Mouse (Mus musculus): ENCODE results near the gene Pltp. TPM values are rescaled to one million over a fixed set of nuclear protein-coding genes. Genes with fewer than 3 reads are reported as not detected.
A peak's percentile ranks its signal among the peaks of the same experiment; 100 is the strongest.

The Pltp gene
- total RNA-seq (2015; ENCODE audit: low replicate concordance) = 1.3 and 5.0 TPM in 2 replicates
- total RNA-seq (2017; ENCODE audit: low replicate concordance) = 0.23 TPM in 1 of 2 replicates, not detected in the other

DNA sequence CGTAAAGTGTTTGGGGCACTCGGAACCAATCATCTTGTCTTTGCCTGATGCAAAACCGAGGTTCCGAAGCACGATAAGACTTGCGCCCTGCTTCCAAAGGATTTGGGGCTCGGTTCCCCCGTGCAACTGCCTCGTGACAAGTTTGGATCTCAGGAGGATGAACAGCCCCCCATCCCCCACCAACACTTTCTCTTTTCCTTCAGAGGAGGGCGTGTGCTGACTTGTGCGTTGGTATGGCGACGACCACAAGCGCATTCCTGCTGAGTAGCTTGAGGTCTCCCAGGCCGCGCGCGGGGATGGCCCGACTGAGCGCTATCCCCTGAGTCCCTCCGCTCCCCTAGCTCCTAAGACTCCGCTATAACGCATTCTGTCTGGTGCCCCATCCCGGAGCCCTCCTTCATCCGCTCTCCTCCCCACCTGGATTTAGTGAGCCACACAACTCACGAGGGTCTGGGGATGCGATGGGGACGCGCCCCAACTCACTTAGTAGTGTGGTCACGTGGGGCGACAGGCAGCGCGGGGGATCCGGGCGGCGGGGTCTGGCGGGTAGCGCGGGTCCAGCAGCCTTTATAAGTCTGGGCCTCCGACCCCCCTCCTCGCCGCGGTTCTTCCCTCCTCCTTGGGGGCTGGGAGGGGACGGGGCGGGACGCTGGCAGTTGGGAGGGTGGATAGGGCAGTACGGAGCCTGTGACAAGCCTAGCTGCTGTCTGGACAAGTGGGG is at the start of gene Pltp:
TSS of gene Pltp (minus strand) at position 611 of the 721 bp plus-strand sequence.
- 0 out of 2 replicates have a peak, but pooled peaks have one; percentile 15 for ATAC-seq (replicated peaks; ENCODE audit: low FRiP score, poor library complexity, severe bottlenecking)

DNA sequence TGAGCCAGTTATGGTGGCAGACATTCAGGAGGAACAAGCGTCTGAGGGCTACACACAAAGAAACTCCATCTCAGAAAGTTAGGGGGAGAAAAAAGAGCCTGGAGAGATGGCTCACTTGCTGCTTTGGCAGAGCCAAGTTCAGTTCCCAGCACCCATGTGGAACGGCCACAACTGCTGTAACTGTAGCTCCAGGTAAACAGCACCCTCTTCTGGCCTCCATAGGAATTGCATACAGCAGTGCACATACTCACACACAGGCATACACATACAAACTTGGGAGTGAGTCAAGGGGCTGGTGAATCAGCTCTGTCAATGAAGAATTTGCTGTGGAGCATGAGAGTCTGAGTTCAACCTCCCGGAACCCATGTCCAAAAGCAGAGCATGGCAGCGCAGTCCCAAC is 48.6 kb upstream of the Pltp start:
- no peak for ATAC-seq (replicated peaks; ENCODE audit: low FRiP score, poor library complexity, severe bottlenecking)

DNA sequence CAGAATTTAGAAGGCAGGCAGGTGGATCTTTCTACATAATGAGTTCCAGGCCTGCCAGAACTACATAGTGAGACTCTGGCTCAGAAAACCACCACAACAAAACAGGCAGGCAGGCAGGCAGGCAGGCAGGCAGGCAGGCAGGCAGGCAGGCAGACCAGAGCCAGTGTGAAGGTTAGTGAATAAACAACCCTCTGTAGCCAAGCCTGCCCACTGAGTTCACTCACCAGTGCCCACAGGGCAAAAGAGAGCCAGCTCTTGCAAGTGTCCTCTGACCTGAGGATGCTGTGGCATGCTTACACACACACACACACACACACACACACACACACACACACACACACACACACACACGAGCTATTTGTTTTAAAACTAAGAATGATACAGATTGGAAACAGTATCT is 46.0 kb upstream of the Pltp start:
- no peak for ATAC-seq (replicated peaks; ENCODE audit: low FRiP score, poor library complexity, severe bottlenecking)

DNA sequence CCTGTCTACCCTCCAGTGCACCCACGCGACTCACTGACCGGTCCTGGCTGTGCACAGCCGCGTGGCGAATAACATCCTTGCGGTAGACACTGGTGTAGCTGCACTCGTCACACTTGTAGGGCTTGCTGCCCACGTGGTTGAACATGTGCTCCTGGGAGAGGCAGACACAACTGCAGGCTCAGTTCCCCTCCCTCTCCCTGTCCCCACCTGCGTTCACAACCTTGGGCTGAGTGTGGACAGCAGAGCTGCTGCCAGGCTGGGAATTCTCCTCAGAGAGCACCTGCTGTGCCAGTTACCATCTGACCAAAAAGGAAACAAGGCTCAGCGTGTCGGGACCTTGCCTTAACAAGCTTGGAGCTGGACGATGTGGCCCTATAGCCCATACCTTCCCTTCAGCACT is 43.9 kb upstream of the Pltp start:
- ATAC-seq (replicated peaks; ENCODE audit: low FRiP score, poor library complexity, severe bottlenecking) = no peak

DNA sequence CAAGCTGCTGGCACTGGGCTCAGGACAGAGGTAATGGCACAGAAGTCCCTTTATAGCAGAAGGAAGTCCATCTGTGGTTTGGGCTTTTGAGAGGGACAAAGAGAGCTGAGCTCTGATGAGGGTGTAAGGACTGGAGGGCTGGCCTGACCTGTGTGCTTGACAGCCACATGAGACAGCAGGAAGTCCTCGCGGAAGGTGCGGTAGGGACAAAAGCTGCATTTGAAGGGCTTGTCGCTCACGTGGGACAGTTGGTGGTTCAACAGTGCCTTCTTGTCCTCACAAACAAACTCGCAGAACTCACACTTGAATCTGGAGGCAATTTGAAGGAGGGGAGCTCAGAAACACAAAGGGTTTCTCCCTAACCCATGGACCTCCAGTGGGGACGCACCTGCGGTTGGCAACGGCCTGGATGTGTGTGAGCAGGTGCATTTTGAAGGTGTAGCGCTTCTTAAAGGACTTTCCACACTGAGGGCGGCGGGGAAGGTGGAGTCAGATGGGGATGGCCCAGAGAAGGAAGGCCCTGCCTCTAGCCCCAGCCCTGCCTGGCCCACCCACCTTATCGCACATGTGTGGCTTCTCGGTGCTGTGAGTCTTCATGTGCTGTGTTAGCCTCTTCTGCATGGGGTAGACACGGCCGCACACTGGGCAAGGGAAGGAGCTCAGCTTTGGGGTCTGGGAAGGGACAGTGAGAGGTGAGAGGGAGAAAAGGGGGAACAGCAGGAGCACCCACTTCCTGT is 42.4 kb upstream of the Pltp start:
- no peak for ATAC-seq (replicated peaks; ENCODE audit: low FRiP score, poor library complexity, severe bottlenecking)

DNA sequence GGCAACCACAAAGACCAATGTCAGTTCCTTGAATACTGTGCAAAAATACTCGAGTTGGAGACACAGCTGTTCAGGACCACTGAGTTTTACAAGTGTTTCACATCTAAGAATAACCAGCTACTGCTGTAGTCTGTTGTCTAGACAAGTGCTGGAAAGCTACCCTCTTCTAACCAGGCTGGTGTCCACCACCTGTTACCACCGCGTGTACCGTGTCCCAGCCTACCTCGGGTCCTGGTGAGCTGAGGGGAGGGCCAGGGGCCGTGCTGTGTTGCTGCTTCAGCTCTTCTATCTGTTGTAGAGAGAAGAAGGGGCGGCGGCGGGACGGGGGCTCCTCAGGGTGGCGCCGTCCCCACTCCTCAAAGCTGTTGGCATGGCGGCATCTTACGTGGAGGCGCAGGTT is 41.5 kb upstream of the Pltp start:
- no peak for ATAC-seq (replicated peaks; ENCODE audit: low FRiP score, poor library complexity, severe bottlenecking)

DNA sequence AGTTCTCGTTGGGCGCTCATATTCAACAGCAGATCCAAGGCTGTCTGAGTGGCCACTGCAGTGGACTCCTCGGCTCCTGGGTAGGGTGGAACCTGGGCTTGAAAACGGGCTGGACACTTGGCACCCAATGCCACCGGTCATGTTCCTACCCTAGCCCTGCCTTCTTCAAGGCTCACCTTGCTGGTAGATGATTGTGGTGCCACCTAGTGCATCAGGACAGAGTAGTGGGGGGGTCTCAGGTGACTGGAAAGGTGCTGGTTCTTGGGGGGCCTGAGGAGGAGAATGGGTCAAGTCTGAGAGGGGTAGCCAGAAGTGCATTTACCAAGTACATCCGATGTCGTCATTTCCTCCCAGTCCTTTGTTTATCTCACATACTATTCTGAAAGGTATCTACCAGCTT is 40.5 kb upstream of the Pltp start:
- ATAC-seq (replicated peaks; ENCODE audit: low FRiP score, poor library complexity, severe bottlenecking) = no peak

DNA sequence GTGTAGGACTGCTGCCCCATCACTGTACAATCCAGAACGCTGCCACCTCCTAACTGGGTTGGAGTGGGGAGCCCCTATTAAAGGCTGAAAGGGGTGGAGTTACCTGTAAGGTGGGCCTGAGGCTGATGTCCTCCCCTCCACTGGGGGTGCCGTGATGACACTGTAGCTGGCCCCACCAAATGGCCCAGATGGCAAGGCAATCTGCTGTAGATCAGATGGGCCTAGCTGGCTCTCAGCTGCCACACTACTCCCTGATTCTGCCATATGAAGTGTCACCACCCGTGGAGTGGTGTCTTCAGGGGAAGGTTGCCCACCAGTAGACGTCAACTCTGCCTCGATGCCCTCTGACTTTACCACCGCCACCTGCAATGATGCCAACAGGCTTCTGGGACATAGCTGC is 38.4 kb upstream of the Pltp start:
- ATAC-seq (replicated peaks; ENCODE audit: low FRiP score, poor library complexity, severe bottlenecking) = no peak

DNA sequence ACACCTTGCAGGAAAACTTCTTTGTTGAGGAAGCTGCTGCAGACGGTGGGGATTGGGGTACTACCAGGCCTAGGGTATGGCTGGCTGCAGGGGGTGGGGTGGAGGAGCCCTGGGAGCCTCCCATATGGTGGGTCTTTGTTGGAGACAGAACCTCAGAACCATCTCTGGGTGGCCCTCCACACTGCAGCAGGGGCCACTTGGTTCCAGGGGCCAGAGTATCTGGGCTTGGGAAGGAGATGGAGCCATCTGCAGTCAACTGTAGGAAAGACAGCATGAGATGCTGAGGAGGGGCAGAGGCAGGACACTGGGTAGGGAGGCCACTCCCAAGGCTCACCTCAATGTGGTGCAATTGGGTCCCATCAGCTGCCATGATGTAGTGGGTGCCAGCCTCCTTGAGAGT is 37.1 kb upstream of the Pltp start:
- ATAC-seq (replicated peaks; ENCODE audit: low FRiP score, poor library complexity, severe bottlenecking) = no peak

DNA sequence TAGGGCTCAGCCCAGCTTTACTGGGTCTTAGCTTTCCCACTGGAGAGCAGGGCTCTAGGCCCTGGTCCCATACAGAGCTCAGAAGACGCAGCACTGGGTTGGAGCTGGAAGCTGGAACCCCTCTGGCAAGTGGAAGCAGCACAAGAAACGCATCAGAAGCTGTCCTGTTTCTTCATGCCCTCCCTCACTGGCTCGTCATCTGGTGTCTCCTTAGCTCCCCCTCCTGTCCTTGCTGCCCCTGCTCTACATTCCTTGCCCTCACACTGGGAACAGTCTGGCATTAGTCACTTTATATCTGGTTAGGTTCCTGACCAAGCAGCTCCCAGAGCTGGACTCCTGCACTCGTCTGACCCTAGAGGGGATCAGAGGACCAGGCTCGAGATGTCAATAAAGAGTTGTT is 36.5 kb upstream of the Pltp start:
- no peak for ATAC-seq (replicated peaks; ENCODE audit: low FRiP score, poor library complexity, severe bottlenecking)

DNA sequence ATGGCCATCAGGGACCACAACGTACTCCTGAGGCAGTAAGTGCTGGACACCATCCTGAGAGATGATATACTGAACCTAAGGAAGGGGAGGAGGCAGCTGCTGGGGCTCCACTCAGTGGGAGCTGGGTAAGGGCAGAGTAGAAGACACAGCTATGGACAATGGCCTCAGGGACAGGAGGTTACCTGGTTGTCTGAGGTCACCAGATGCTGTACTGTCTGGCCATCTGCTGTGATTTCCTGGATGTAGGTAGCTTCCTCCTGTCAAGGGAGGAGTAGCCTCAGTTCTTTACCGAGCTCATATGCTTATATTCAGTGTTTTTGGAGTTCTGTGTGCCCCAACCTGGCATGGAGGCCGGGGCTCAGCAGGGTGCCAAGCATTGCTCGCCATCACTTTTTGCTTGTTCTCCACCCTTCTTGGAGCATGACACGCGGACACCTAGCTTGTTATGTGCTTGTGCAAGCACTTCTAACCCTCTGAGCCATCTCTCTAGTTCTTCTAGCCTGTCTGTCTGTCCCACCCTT is 35.2 kb upstream of the Pltp start:
- no peak for ATAC-seq (replicated peaks; ENCODE audit: low FRiP score, poor library complexity, severe bottlenecking)

DNA sequence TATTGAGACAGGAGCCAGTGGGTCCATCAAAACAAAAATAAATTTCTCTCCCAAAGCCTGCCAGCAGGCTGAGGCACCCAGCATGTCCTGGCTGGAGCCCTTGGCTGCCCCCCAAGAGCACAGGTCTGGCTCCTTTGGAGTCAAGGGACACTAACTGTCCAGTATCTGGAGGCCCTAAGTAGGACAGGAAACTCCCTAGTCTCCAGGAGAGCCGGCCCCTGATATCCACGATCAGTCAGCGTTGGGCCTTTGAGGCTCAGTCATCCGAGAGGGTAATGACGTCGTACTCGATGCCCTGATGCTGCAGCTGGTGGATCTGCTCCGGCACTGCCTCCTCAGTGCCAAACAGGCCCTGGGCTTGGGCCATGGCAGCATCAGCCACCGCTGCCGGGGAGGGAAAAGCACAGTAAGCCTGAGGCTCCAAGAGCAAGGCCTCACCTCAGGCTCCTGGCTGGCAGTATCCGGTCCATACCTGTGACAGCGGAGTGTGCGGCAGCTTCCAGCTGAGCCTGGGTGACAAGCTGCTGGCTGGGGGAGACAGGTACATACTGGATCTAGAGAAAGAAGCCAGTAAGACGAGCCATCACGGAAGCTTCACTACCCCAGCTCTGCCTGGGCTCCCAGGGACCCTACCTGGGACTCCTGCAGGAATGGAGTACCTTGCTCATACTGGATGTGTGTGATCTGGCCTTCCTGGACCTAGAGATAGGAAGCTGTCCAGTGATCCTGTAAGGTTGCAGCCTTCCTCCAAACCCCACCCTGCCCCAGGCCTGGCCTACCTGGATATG is 34.6 kb upstream of the Pltp start:
- no peak for ATAC-seq (replicated peaks; ENCODE audit: low FRiP score, poor library complexity, severe bottlenecking)

DNA sequence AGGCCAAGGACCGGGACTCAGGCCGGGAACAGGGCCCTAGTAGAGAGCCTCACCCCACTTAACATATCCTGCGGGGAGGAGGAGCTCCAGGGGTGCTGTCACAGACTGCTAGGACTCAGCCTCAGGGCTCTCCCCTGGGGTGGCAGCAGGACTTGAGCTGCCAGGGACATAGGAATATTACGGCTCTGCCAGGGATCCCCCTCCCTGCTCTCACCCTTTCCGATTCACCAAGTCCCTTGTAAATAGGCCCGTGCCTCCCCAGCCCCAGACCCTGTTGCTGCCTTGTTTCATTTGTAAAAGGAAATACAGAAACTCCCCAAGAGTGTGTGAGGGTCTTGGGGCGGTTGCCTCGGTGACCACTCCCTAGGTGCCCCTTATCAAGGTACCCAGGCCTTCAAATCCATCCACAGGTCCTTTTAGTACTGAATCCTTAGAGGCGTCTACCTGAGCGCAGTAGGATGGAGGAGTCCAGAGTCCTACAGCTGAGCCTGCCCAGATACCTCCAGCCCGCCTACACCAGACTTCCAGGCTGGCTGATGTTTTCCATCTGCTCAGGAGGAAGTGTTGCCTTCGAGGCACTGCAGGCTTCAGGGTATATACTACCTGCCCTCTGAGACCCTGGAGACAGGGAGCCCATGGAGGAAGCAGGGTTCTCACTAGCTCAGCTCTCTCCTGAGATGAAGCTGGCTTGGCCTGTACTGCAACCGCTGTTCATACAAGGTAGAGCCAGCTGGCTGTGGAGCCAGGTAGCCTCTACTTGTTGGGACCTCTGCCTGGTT is 33.7 kb upstream of the Pltp start:
- ATAC-seq (replicated peaks; ENCODE audit: low FRiP score, poor library complexity, severe bottlenecking) = no peak

DNA sequence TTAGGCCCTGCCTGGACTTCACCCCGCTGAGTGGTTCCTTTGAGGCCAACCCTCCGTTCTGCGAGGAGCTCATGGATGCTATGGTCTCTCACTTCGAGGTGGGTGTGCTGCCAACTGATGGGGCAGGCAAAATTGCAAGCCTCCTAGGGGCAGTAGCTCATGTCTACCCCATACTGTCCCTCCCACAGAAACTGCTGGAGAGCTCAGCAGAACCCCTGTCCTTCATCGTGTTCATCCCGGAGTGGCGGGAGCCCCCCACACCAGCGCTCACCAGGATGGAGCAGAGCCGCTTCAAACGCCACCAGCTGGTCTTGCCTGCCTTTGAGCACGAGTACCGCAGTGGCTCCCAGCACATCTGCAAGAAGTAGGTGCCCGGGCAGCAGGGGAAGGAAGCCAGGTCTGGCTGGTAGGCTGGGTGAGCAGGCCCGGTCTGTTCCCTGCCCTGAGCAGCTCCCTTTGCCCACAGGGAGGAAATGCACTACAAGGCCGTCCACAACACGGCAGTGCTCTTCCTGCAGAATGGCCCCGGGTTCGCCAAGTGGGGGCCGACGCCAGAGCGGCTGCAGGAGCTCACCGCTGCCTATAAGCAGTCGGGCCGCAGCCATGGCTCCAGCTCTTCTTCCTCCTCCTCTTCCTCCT is 33.0 kb upstream of the Pltp start:
- no peak for ATAC-seq (replicated peaks; ENCODE audit: low FRiP score, poor library complexity, severe bottlenecking)

DNA sequence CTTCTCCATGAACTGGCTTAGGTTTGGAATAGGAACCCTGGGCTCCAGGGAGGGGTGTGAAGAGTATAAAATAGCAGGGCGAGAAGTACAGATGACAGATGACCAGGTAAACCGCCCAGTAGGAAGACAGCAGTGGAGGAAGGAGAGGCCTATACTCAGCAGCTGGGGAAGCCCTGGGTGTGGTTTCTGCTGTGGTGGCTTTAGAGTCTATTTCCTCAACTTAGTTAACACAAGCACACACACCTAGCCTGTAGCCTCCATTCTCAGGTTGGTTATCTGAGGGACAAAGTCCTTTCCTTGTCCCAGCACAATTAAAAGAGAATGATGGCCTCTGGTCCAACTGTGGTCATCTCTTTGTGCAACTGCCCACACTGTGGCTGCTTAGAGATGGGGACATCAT is 32.4 kb upstream of the Pltp start:
- no peak for ATAC-seq (replicated peaks; ENCODE audit: low FRiP score, poor library complexity, severe bottlenecking)

DNA sequence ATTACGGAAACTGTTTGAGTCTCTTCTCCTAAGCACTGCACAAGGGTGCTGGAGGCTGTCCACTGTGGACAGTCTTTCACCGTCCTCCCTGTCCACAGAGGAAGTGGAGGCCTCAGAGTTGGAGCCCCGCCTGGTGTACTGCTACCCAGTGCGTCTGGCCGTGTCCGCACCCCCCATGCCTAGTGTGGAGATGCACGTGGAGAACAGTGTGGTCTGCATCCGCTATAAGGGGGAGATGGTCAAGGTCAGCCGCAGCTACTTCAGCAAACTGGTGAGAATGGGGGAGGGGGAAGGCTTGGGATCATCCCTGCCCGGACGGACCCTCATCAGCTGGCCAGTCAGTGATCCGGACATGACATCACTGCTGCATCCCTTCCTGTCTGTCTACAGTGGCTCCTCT is 31.5 kb upstream of the Pltp start:
- no peak for ATAC-seq (replicated peaks; ENCODE audit: low FRiP score, poor library complexity, severe bottlenecking)

DNA sequence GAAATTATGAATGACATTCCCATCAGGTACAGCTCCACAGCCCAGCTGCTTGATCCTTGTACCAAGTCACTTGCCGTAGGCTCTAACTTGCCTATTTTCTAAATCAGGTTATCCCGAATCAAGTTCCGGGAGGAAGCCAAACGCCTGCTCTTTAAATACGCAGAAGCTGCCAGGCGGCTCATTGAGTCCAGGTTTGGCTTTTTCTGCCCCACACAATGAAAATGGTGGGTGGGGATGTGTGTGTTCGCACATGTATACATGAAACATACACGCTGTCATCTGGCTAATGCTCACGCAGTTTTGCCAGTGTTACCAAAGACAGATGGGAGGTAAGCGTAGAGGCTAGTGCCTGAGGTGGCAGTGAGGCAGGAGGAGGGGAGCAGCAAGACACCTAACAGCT is 29.1 kb upstream of the Pltp start:
- no peak for ATAC-seq (replicated peaks; ENCODE audit: low FRiP score, poor library complexity, severe bottlenecking)

DNA sequence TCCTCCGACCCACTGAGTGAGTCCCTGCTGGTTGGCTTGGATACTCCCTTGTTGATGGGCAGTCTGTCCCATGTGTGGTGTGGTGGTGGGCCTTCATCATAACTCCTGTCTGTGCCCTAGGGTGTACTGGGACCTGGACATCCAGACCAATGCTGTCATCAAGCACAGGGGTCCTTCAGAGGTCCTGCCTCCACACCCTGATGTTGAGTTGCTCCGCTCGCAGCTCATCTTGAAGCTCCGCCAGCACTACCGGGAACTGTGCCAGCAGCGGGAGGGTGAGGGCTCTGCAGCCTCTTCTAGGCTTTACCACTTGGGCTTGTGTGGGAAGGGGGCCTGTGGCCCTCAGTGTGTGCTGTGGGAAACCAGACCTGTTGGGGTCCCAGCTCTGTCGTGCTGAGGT is 28.3 kb upstream of the Pltp start:
- no peak for ATAC-seq (replicated peaks; ENCODE audit: low FRiP score, poor library complexity, severe bottlenecking)

DNA sequence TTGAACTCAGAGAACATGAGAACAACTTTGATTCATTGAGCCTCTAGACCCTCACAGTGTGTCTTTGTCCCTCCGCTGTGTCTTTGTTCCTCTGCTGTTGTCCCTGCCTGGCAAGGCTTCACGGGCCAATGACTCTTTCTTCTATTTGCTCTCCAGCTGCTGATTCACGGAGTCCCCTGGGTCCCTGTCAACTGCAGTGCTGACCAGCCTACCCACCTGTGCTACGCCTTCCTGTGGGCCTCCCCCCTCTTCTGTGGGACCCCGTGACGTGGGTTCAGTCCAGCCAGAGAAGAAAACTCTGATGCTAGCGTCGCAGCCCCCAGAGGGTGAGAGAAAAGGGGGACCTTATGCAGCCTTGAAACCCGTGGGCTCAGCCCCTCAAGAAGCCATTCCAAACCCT is 25.1 kb upstream of the Pltp start:
- no peak for ATAC-seq (replicated peaks; ENCODE audit: low FRiP score, poor library complexity, severe bottlenecking)
